Mouse (Mus musculus): ENCODE results near the gene Pomt1. TPM values are rescaled to one million over a fixed set of nuclear protein-coding genes. Genes with fewer than 3 reads are reported as not detected.

Gene Pomt1
- polyA plus RNA-seq, 1 experiment = 36.4 TPM

- Histone ChIP-seq H3K27ac (ENCODE audit: control insufficient read depth, insufficient read depth, low read length) (no peak overlapping the region), H3K4me3 (ENCODE audit: control insufficient read depth, insufficient read depth, low read length) (no peak overlapping the region), H3K36me3 (ENCODE audit: control insufficient read depth, insufficient read depth, low read length) (peaks cover 94% of the 10 kb centered on the region), H3K27me3 (ENCODE audit: control insufficient read depth, insufficient read depth, low read length) (no peaks in the 10 kb centered on the region), H3K4me1 (replicated peaks; ENCODE audit: control insufficient read depth, insufficient read depth, low read length) (no peaks in the 10 kb centered on the region)
- no peak for TF ChIP-seq CTCF (IDR thresholded peaks at IDR 0.05; ENCODE audit: borderline replicate concordance, control insufficient read depth, extremely low read depth, insufficient read depth, low read length, poor library complexity)
- no peak for TF ChIP-seq POLR2A (IDR thresholded peaks at IDR 0.05; ENCODE audit: control insufficient read depth, extremely low read depth, insufficient read depth, low read length, poor library complexity)
- 88% methylated on average over 11 of the region's 11 CpGs for WGBS
- no peak for DNase-seq
Observed at GRCm38 (mm10) chr2:32198977-32199376, 37.4 kb upstream of the Pomt1 start.

- DNase-seq = no peak
- Histone ChIP-seq H3K36me3 (ENCODE audit: control insufficient read depth, insufficient read depth, low read length) (peaks cover 93% of the 10 kb centered on the region), H3K27ac (ENCODE audit: control insufficient read depth, insufficient read depth, low read length) (no peak overlapping the region), H3K4me3 (ENCODE audit: control insufficient read depth, insufficient read depth, low read length) (no peak overlapping the region), H3K27me3 (ENCODE audit: control insufficient read depth, insufficient read depth, low read length) (no peaks in the 10 kb centered on the region), H3K4me1 (replicated peaks; ENCODE audit: control insufficient read depth, insufficient read depth, low read length) (no peaks in the 10 kb centered on the region)
- 94% methylated on average over 4 of the region's 4 CpGs for WGBS
- TF ChIP-seq POLR2A (IDR thresholded peaks at IDR 0.05; ENCODE audit: control insufficient read depth, extremely low read depth, insufficient read depth, low read length, poor library complexity) (no peak), CTCF (IDR thresholded peaks at IDR 0.05; ENCODE audit: borderline replicate concordance, control insufficient read depth, extremely low read depth, insufficient read depth, low read length, poor library complexity) (no peak)
Observed at GRCm38 (mm10) chr2:32200033-32200432, 36.4 kb upstream of the Pomt1 start.

GRCm38 (mm10) chr2:32200712-32201111 is 35.7 kb upstream of the Pomt1 start:
- no peak for TF ChIP-seq CTCF (IDR thresholded peaks at IDR 0.05; ENCODE audit: borderline replicate concordance, control insufficient read depth, extremely low read depth, insufficient read depth, low read length, poor library complexity)
- no peak for TF ChIP-seq POLR2A (IDR thresholded peaks at IDR 0.05; ENCODE audit: control insufficient read depth, extremely low read depth, insufficient read depth, low read length, poor library complexity)
- Histone ChIP-seq H3K4me1 (replicated peaks; ENCODE audit: control insufficient read depth, insufficient read depth, low read length) (no peaks in the 10 kb centered on the region), H3K36me3 (ENCODE audit: control insufficient read depth, insufficient read depth, low read length) (peaks cover 92% of the 10 kb centered on the region), H3K27ac (ENCODE audit: control insufficient read depth, insufficient read depth, low read length) (no peak overlapping the region), H3K4me3 (ENCODE audit: control insufficient read depth, insufficient read depth, low read length) (no peak overlapping the region), H3K27me3 (ENCODE audit: control insufficient read depth, insufficient read depth, low read length) (no peaks in the 10 kb centered on the region)
- 88% methylated on average over 11 of the region's 11 CpGs for WGBS
- DNase-seq = no peak

GRCm38 (mm10) chr2:32201527-32201926 is 34.9 kb upstream of the Pomt1 start:
- 98% methylated on average over 7 of the region's 7 CpGs for WGBS
- H3K27me3 ChIP-seq (ENCODE audit: control insufficient read depth, insufficient read depth, low read length) = no peaks in the 10 kb centered on the region
- H3K4me3 ChIP-seq (ENCODE audit: control insufficient read depth, insufficient read depth, low read length) = no peak overlapping the region
- no peak for DNase-seq
- H3K4me1 ChIP-seq (replicated peaks; ENCODE audit: control insufficient read depth, insufficient read depth, low read length) = no peaks in the 10 kb centered on the region
- no peak overlapping the region for H3K27ac ChIP-seq (ENCODE audit: control insufficient read depth, insufficient read depth, low read length)
- H3K36me3 ChIP-seq (ENCODE audit: control insufficient read depth, insufficient read depth, low read length) = peaks cover 92% of the 10 kb centered on the region
- no peak for TF ChIP-seq CTCF (IDR thresholded peaks at IDR 0.05; ENCODE audit: borderline replicate concordance, control insufficient read depth, extremely low read depth, insufficient read depth, low read length, poor library complexity)
- TF ChIP-seq POLR2A (IDR thresholded peaks at IDR 0.05; ENCODE audit: control insufficient read depth, extremely low read depth, insufficient read depth, low read length, poor library complexity) = no peak

- H3K4me1 ChIP-seq (replicated peaks; ENCODE audit: control insufficient read depth, insufficient read depth, low read length) = no peaks in the 10 kb centered on the region
- WGBS = 97% methylated on average over 13 of the region's 13 CpGs
- TF ChIP-seq POLR2A (IDR thresholded peaks at IDR 0.05; ENCODE audit: control insufficient read depth, extremely low read depth, insufficient read depth, low read length, poor library complexity) (no peak), CTCF (IDR thresholded peaks at IDR 0.05; ENCODE audit: borderline replicate concordance, control insufficient read depth, extremely low read depth, insufficient read depth, low read length, poor library complexity) (no peak)
- no peak overlapping the region for H3K4me3 ChIP-seq (ENCODE audit: control insufficient read depth, insufficient read depth, low read length)
- no peak overlapping the region for H3K27ac ChIP-seq (ENCODE audit: control insufficient read depth, insufficient read depth, low read length)
- H3K27me3 ChIP-seq (ENCODE audit: control insufficient read depth, insufficient read depth, low read length) = no peaks in the 10 kb centered on the region
- H3K36me3 ChIP-seq (ENCODE audit: control insufficient read depth, insufficient read depth, low read length) = peaks cover 96% of the 10 kb centered on the region
- DNase-seq = no peak
Observed at GRCm38 (mm10) chr2:32203853-32204252, 32.5 kb upstream of the Pomt1 start.

GRCm38 (mm10) chr2:32207682-32208081 is 28.7 kb upstream of the Pomt1 start:
- H3K4me3 ChIP-seq (ENCODE audit: control insufficient read depth, insufficient read depth, low read length) = no peak overlapping the region
- TF ChIP-seq POLR2A (IDR thresholded peaks at IDR 0.05; ENCODE audit: control insufficient read depth, extremely low read depth, insufficient read depth, low read length, poor library complexity) = no peak
- TF ChIP-seq CTCF (IDR thresholded peaks at IDR 0.05; ENCODE audit: borderline replicate concordance, control insufficient read depth, extremely low read depth, insufficient read depth, low read length, poor library complexity) = no peak
- 100% methylated on average over 1 of the region's 1 CpGs for WGBS
- no peaks in the 10 kb centered on the region for H3K4me1 ChIP-seq (replicated peaks; ENCODE audit: control insufficient read depth, insufficient read depth, low read length)
- DNase-seq = no peak
- H3K36me3 ChIP-seq (ENCODE audit: control insufficient read depth, insufficient read depth, low read length) = peaks cover 97% of the 10 kb centered on the region
- no peak overlapping the region for H3K27ac ChIP-seq (ENCODE audit: control insufficient read depth, insufficient read depth, low read length)
- no peaks in the 10 kb centered on the region for H3K27me3 ChIP-seq (ENCODE audit: control insufficient read depth, insufficient read depth, low read length)

- H3K4me1 ChIP-seq (replicated peaks; ENCODE audit: control insufficient read depth, insufficient read depth, low read length) = no peaks in the 10 kb centered on the region
- H3K4me3 ChIP-seq (ENCODE audit: control insufficient read depth, insufficient read depth, low read length) = no peak overlapping the region
- TF ChIP-seq POLR2A (IDR thresholded peaks at IDR 0.05; ENCODE audit: control insufficient read depth, extremely low read depth, insufficient read depth, low read length, poor library complexity) (no peak), CTCF (IDR thresholded peaks at IDR 0.05; ENCODE audit: borderline replicate concordance, control insufficient read depth, extremely low read depth, insufficient read depth, low read length, poor library complexity) (no peak)
- peaks cover 99% of the 10 kb centered on the region for H3K36me3 ChIP-seq (ENCODE audit: control insufficient read depth, insufficient read depth, low read length)
- H3K27me3 ChIP-seq (ENCODE audit: control insufficient read depth, insufficient read depth, low read length) = no peaks in the 10 kb centered on the region
- no peak for DNase-seq
- H3K27ac ChIP-seq (ENCODE audit: control insufficient read depth, insufficient read depth, low read length) = no peak overlapping the region
- 98% methylated on average over 8 of the region's 8 CpGs for WGBS
Observed at GRCm38 (mm10) chr2:32211689-32212088, 24.7 kb upstream of the Pomt1 start.
